Mouse (Mus musculus) liver, adult 2 months (tissue): ENCODE measurements around the gene Chchd1. TPM values are rescaled to one million over a fixed set of nuclear protein-coding genes. Genes with fewer than 3 reads are reported as not detected.
"Not testable (repeated sequence)": the region's sequence is repeated elsewhere in the genome, so short reads cannot be mapped to it uniquely, and the experiment has no call there.

Experiments used
- DNase-seq: peaks from one replicate; pipeline ENCODE4 v3.0.0-alpha.2; 2011; ENCODE audit warnings: low read depth, low spot score; ENCODE audit errors: extremely low read depth
- H3K27ac ChIP-seq: fragments of 200-500 bp; replicated peaks from 2 replicates; pipeline ENCODE4 v1.5.1; 2012; ENCODE audit warnings: low read depth, mild to moderate bottlenecking, control low read depth, inconsistent platforms, low read length; ENCODE audit not compliant: insufficient read depth
- H3K27me3 ChIP-seq: fragments of 200-500 bp; 2 replicates; pipeline ENCODE4 v1.6.1; 2012; ENCODE audit warnings: mild to moderate bottlenecking, moderate library complexity, low read length, inconsistent platforms; ENCODE audit not compliant: control insufficient read depth, insufficient read depth
- H3K36me3 ChIP-seq: fragments of 200-500 bp; 2 replicates; pipeline ENCODE4 v1.6.1; 2012; ENCODE audit warnings: low read length, inconsistent platforms; ENCODE audit not compliant: control insufficient read depth, insufficient read depth
- H3K4me1 ChIP-seq: fragments of 200-500 bp; 2 replicates; pipeline ENCODE4 v1.6.1; 2011; ENCODE audit warnings: low read length; ENCODE audit not compliant: control insufficient read depth, insufficient read depth
- H3K4me3 ChIP-seq: fragments of 200-500 bp; 2 replicates; pipeline ENCODE4 v1.5.1; 2011; ENCODE audit warnings: low read depth, mild to moderate bottlenecking, control low read depth, low read length, moderate library complexity; ENCODE audit not compliant: insufficient read depth
- H3K79me2 ChIP-seq: fragments of 200-500 bp; 2 replicates; pipeline ENCODE4 v1.6.1; 2012; ENCODE audit warnings: inconsistent platforms, mild to moderate bottlenecking, low read length, moderate library complexity; ENCODE audit not compliant: control insufficient read depth, insufficient read depth
- H3K9ac ChIP-seq: fragments of 200-500 bp; 2 replicates; pipeline ENCODE4 v1.6.1; 2012; ENCODE audit warnings: low read depth, mild to moderate bottlenecking, control low read depth, inconsistent platforms, low read length
- CTCF ChIP-seq: fragments of 200-500 bp; IDR thresholded peaks from 2 replicates; pipeline ENCODE4 v1.5.1; 2011; ENCODE audit warnings: low read depth, low read length, control low read depth
- POLR2A ChIP-seq: fragments of 200-500 bp; IDR thresholded peaks from 2 replicates; pipeline ENCODE4 v1.6.1; 2011; ENCODE audit warnings: low read length, control low read depth; ENCODE audit not compliant: insufficient read depth; ENCODE audit errors: extremely low read depth
- WGBS: fragments of 180-500 bp; shearing (Covaris S2); methylation state at CpG from one replicate; pipeline ENCODE4 v1.1.7; 2018; 5-methylcytosine and 5-hydroxymethylcytosine counted together
- polyA plus RNA-seq: library from polyadenylated mRNA; depleted of rRNA; stranded (reverse); fragments of >200 nt; gene quantifications from 2 replicates; pipeline ENCODE4 v1.2.3, GENCODE M21; 2012
- total RNA-seq: library from RNA; depleted of rRNA; stranded (reverse); fragments of >200 nt; gene quantifications from 2 replicates; pipeline ENCODE4 v1.2.3, GENCODE M21; 2014

Chchd1 gene
- total and polyA plus RNA-seq, 2 experiments = 23.8 to 112 TPM

GRCm38 (mm10) chr14:20696986-20697385 lies 5.8 kb upstream of the Chchd1 start:
- peaks cover 26% of the 10 kb centered on the region; the same call in 1 of the 2 replicates for H3K79me2 ChIP-seq
- H3K36me3 ChIP-seq = peaks cover 36% of the 10 kb centered on the region
- H3K27ac ChIP-seq = no peak overlapping the region
- H3K4me1 ChIP-seq = peaks cover 5% of the 10 kb centered on the region
- no peaks in the 10 kb centered on the region for H3K27me3 ChIP-seq
- DNase-seq = no peak
- TF ChIP-seq POLR2A (no peak), CTCF (peak; percentile 22; the same call in 1 of the 2 replicates)
- WGBS = 54% methylated on average over 1 of the region's 1 CpGs
- no peak overlapping the region for H3K9ac ChIP-seq
- H3K4me3 ChIP-seq = no peak overlapping the region

GRCm38 (mm10) chr14:20698515-20698914 lies 4.3 kb upstream of the Chchd1 start:
- Histone ChIP-seq H3K4me1 (peaks cover 5% of the 10 kb centered on the region), H3K27me3 (no peaks in the 10 kb centered on the region), H3K27ac (no peak overlapping the region), H3K4me3 (no peak overlapping the region), H3K36me3 (peaks cover 22% of the 10 kb centered on the region; the same call in 1 of the 2 replicates), H3K79me2 (peaks cover 26% of the 10 kb centered on the region; the same call in 1 of the 2 replicates), H3K9ac (no peak overlapping the region)
- WGBS = 67% methylated on average over 2 of the region's 2 CpGs
- no peak for DNase-seq
- TF ChIP-seq POLR2A (no peak), CTCF (no peak)

GRCm38 (mm10) chr14:20700362-20700761 lies 2.4 kb upstream of the Chchd1 start:
- no peak overlapping the region for H3K4me3 ChIP-seq
- H3K27me3 ChIP-seq = no peaks in the 10 kb centered on the region
- peaks cover 17% of the 10 kb centered on the region; the same call in 1 of the 2 replicates for H3K36me3 ChIP-seq

GRCm38 (mm10) chr14:20701554-20701953 lies 1.3 kb upstream of the Chchd1 start:
- 81% methylated on average over 8 of the region's 8 CpGs for WGBS
- peaks cover 5% of the 10 kb centered on the region for H3K4me1 ChIP-seq
- no peak overlapping the region for H3K4me3 ChIP-seq
- no peak for TF ChIP-seq POLR2A
- no peak for TF ChIP-seq CTCF
- H3K79me2 ChIP-seq = peaks cover 14% of the 10 kb centered on the region; the same call in 1 of the 2 replicates
- no peak overlapping the region for H3K9ac ChIP-seq
- peaks cover 15% of the 10 kb centered on the region; the same call in 1 of the 2 replicates for H3K36me3 ChIP-seq
- no peaks in the 10 kb centered on the region for H3K27me3 ChIP-seq
- DNase-seq = no peak
- no peak overlapping the region for H3K27ac ChIP-seq

More at GRCm38 (mm10) chr14:20700362-20700761, 2.4 kb upstream of the Chchd1 start:
- no peak overlapping the region for H3K27ac ChIP-seq
- TF ChIP-seq POLR2A (no peak), CTCF (no peak)
- 82% methylated on average over 3 of the region's 3 CpGs for WGBS
- H3K79me2 ChIP-seq = peaks cover 21% of the 10 kb centered on the region; the same call in 1 of the 2 replicates
- no peak for DNase-seq
- H3K4me1 ChIP-seq = peaks cover 5% of the 10 kb centered on the region
- H3K9ac ChIP-seq = no peak overlapping the region

GRCm38 (mm10) chr14:20702096-20702740 lies 588 bp upstream of the Chchd1 start:
- no peaks in the 10 kb centered on the region for H3K27me3 ChIP-seq
- H3K27ac ChIP-seq = peak overlapping the region; percentile 88
- peak overlapping the region; percentile 82 for H3K4me3 ChIP-seq
- H3K9ac ChIP-seq = peak overlapping the region; percentile 94
- WGBS = 8% methylated on average over 15 of the region's 15 CpGs
- peaks cover 5% of the 10 kb centered on the region for H3K4me1 ChIP-seq
- TF ChIP-seq CTCF (no peak), POLR2A (no peak)
- peak; percentile 29 for DNase-seq
- H3K79me2 ChIP-seq = peaks cover 14% of the 10 kb centered on the region; the same call in 1 of the 2 replicates
- H3K36me3 ChIP-seq = peaks cover 15% of the 10 kb centered on the region; the same call in 1 of the 2 replicates

- Histone ChIP-seq H3K9ac (peak overlapping the region; percentile 94), H3K27ac (peak overlapping the region; percentile 88; the same call in 1 of the 2 replicates), H3K79me2 (peaks cover 22% of the 10 kb centered on the region), H3K4me3 (peak overlapping the region; percentile 82)
- DNase-seq, H3K27me3 ChIP-seq, H3K36me3 ChIP-seq, H3K4me1 ChIP-seq: not testable (repeated sequence)
- 7% methylated on average over 8 of the region's 8 CpGs for WGBS
Observed at GRCm38 (mm10) chr14:20703461-20703860, 655 bp downstream of the Chchd1 start.
